Mouse (Mus musculus) lung, postnatal 0 days (tissue): ENCODE measurements around the gene Pan3.

ENCODE experiments used
- CTCF ChIP-seq: IDR thresholded peaks from 2 replicates; pipeline ENCODE4 v1.5.1; 2016; ENCODE audit warnings: antibody characterized with exemption, mild to moderate bottlenecking
- EP300 ChIP-seq: IDR thresholded peaks from 2 replicates; pipeline ENCODE4 v1.6.1; 2016; ENCODE audit warnings: antibody characterized with exemption, mild to moderate bottlenecking, control low read depth

- TF ChIP-seq CTCF, result no peak
- TF ChIP-seq EP300, result no peak
Observed at GRCm38 (mm10) chr5:147430361-147430935, 487 bp downstream of the Pan3 start.
